Mouse (Mus musculus): ENCODE results near the gene Gcnt3. TPM values are rescaled to one million over a fixed set of nuclear protein-coding genes. Genes with fewer than 3 reads are reported as not detected.

Gene Gcnt3
- polyA plus RNA-seq, 1 experiment from 2014 or later = not detected

- Histone ChIP-seq H3K36me3 (no peaks in the 10 kb centered on the region), H3K27me3 (replicated peaks) (no peaks in the 10 kb centered on the region), H3K9ac (no peak overlapping the region), H3K27ac (no peak overlapping the region), H3K9me3 (no peaks in the 10 kb centered on the region), H3K4me2 (replicated peaks) (no peak overlapping the region), H3K4me3 (no peak overlapping the region), H3K4me1 (no peaks in the 10 kb centered on the region)
- 85% methylated on average over 3 of the region's 3 CpGs for WGBS
- ATAC-seq (ENCODE audit: low FRiP score, low read depth) = no peak
These were observed 29.6 kb upstream of the Gcnt3 start for GRCm38 (mm10) chr9:70067497-70067896.

GRCm38 (mm10) chr9:70062012-70062411 is 24.1 kb upstream of the Gcnt3 start:
- no peak overlapping the region for H3K9ac ChIP-seq
- H3K4me2 ChIP-seq (replicated peaks) = no peak overlapping the region
- no peak overlapping the region for H3K27ac ChIP-seq
- no peaks in the 10 kb centered on the region for H3K36me3 ChIP-seq
- H3K9me3 ChIP-seq = no peaks in the 10 kb centered on the region
- 90% methylated on average over 3 of the region's 3 CpGs for WGBS
- no peak overlapping the region for H3K4me3 ChIP-seq
- H3K27me3 ChIP-seq (replicated peaks) = no peaks in the 10 kb centered on the region
- no peak for ATAC-seq (ENCODE audit: low FRiP score, low read depth)
- no peaks in the 10 kb centered on the region for H3K4me1 ChIP-seq

- Histone ChIP-seq H3K27me3 (replicated peaks) (no peaks in the 10 kb centered on the region), H3K4me3 (no peak overlapping the region), H3K36me3 (no peaks in the 10 kb centered on the region), H3K9me3 (no peaks in the 10 kb centered on the region), H3K4me2 (replicated peaks) (no peak overlapping the region), H3K4me1 (no peaks in the 10 kb centered on the region), H3K27ac (no peak overlapping the region), H3K9ac (no peak overlapping the region)
- 49% methylated on average over 3 of the region's 3 CpGs for WGBS
- no peak for ATAC-seq (ENCODE audit: low FRiP score, low read depth)
These were observed 15.5 kb upstream of the Gcnt3 start for GRCm38 (mm10) chr9:70053411-70053810.

- H3K36me3 ChIP-seq = no peaks in the 10 kb centered on the region
- no peaks in the 10 kb centered on the region for H3K9me3 ChIP-seq
- no peaks in the 10 kb centered on the region for H3K4me1 ChIP-seq
- no peaks in the 10 kb centered on the region for H3K27me3 ChIP-seq (replicated peaks)
- no peak overlapping the region for H3K4me2 ChIP-seq (replicated peaks)
- H3K27ac ChIP-seq = no peak overlapping the region
- no peak for ATAC-seq (ENCODE audit: low FRiP score, low read depth)
- WGBS = 59% methylated on average over 3 of the region's 3 CpGs
- H3K4me3 ChIP-seq = no peak overlapping the region
- no peak overlapping the region for H3K9ac ChIP-seq
These were observed 14.8 kb upstream of the Gcnt3 start for GRCm38 (mm10) chr9:70052730-70053129.

- Histone ChIP-seq H3K9me3 (no peaks in the 10 kb centered on the region), H3K9ac (no peak overlapping the region), H3K4me2 (replicated peaks) (no peak overlapping the region), H3K36me3 (no peaks in the 10 kb centered on the region), H3K27me3 (replicated peaks) (no peaks in the 10 kb centered on the region), H3K27ac (no peak overlapping the region), H3K4me1 (no peaks in the 10 kb centered on the region), H3K4me3 (no peak overlapping the region)
- ATAC-seq (ENCODE audit: low FRiP score, low read depth) = no peak
- 58% methylated on average over 8 of the region's 8 CpGs for WGBS
These were observed 12.0 kb upstream of the Gcnt3 start for GRCm38 (mm10) chr9:70049839-70050238.

- H3K27me3 ChIP-seq (replicated peaks) = no peaks in the 10 kb centered on the region
- WGBS = 40% methylated on average over 3 of the region's 3 CpGs
- ATAC-seq (ENCODE audit: low FRiP score, low read depth) = no peak
- H3K9me3 ChIP-seq = no peaks in the 10 kb centered on the region
- H3K4me3 ChIP-seq = no peak overlapping the region
- H3K36me3 ChIP-seq = no peaks in the 10 kb centered on the region
- H3K4me1 ChIP-seq = no peaks in the 10 kb centered on the region
- H3K4me2 ChIP-seq (replicated peaks) = no peak overlapping the region
- H3K27ac ChIP-seq = no peak overlapping the region
- no peak overlapping the region for H3K9ac ChIP-seq
These were observed 11.5 kb upstream of the Gcnt3 start for GRCm38 (mm10) chr9:70049416-70049783.

GRCm38 (mm10) chr9:70048751-70049415 is 11.0 kb upstream of the Gcnt3 start:
- Histone ChIP-seq H3K36me3 (no peaks in the 10 kb centered on the region), H3K27me3 (replicated peaks) (no peaks in the 10 kb centered on the region), H3K9ac (no peak overlapping the region), H3K27ac (no peak overlapping the region), H3K4me2 (replicated peaks) (no peak overlapping the region), H3K9me3 (no peaks in the 10 kb centered on the region), H3K4me3 (no peak overlapping the region), H3K4me1 (no peaks in the 10 kb centered on the region)
- 72% methylated on average over 6 of the region's 6 CpGs for WGBS
- ATAC-seq (ENCODE audit: low FRiP score, low read depth) = no peak

GRCm38 (mm10) chr9:70048280-70048679 is 10.4 kb upstream of the Gcnt3 start:
- Histone ChIP-seq H3K36me3 (no peaks in the 10 kb centered on the region), H3K4me3 (no peak overlapping the region), H3K9me3 (no peaks in the 10 kb centered on the region), H3K9ac (no peak overlapping the region), H3K4me1 (no peaks in the 10 kb centered on the region), H3K27me3 (replicated peaks) (no peaks in the 10 kb centered on the region), H3K4me2 (replicated peaks) (no peak overlapping the region), H3K27ac (no peak overlapping the region)
- no peak for ATAC-seq (ENCODE audit: low FRiP score, low read depth)
- 44% methylated on average over 5 of the region's 5 CpGs for WGBS

GRCm38 (mm10) chr9:70047839-70048238 is 10.0 kb upstream of the Gcnt3 start:
- Histone ChIP-seq H3K36me3 (no peaks in the 10 kb centered on the region), H3K27me3 (replicated peaks) (no peaks in the 10 kb centered on the region), H3K4me3 (no peak overlapping the region), H3K9ac (no peak overlapping the region), H3K27ac (no peak overlapping the region), H3K4me1 (no peaks in the 10 kb centered on the region), H3K9me3 (no peaks in the 10 kb centered on the region), H3K4me2 (replicated peaks) (no peak overlapping the region)
- ATAC-seq (ENCODE audit: low FRiP score, low read depth) = no peak
- WGBS = 72% methylated on average over 3 of the region's 3 CpGs

GRCm38 (mm10) chr9:70046255-70046654 is 8.4 kb upstream of the Gcnt3 start:
- H3K4me3 ChIP-seq = no peak overlapping the region
- H3K4me1 ChIP-seq = no peaks in the 10 kb centered on the region
- H3K27me3 ChIP-seq (replicated peaks) = no peaks in the 10 kb centered on the region
- no peak for ATAC-seq (ENCODE audit: low FRiP score, low read depth)
- no peaks in the 10 kb centered on the region for H3K36me3 ChIP-seq
- no peak overlapping the region for H3K27ac ChIP-seq
- H3K9ac ChIP-seq = no peak overlapping the region
- 91% methylated on average over 6 of the region's 6 CpGs for WGBS
- no peak overlapping the region for H3K4me2 ChIP-seq (replicated peaks)
- no peaks in the 10 kb centered on the region for H3K9me3 ChIP-seq

GRCm38 (mm10) chr9:70044865-70045264 is 7.0 kb upstream of the Gcnt3 start:
- Histone ChIP-seq H3K9ac (no peak overlapping the region), H3K27ac (no peak overlapping the region), H3K36me3 (no peaks in the 10 kb centered on the region), H3K9me3 (no peaks in the 10 kb centered on the region), H3K27me3 (replicated peaks) (no peaks in the 10 kb centered on the region), H3K4me1 (no peaks in the 10 kb centered on the region), H3K4me3 (no peak overlapping the region), H3K4me2 (replicated peaks) (no peak overlapping the region)
- ATAC-seq (ENCODE audit: low FRiP score, low read depth) = no peak
- WGBS = 86% methylated on average over 2 of the region's 2 CpGs

- Histone ChIP-seq H3K27me3 (replicated peaks) (no peaks in the 10 kb centered on the region), H3K9ac (no peak overlapping the region), H3K27ac (no peak overlapping the region), H3K4me3 (no peak overlapping the region), H3K36me3 (no peaks in the 10 kb centered on the region), H3K4me2 (replicated peaks) (no peak overlapping the region), H3K9me3 (no peaks in the 10 kb centered on the region), H3K4me1 (no peaks in the 10 kb centered on the region)
- no peak for ATAC-seq (ENCODE audit: low FRiP score, low read depth)
- 35% methylated on average over 1 of the region's 1 CpGs for WGBS
These were observed 5.0 kb upstream of the Gcnt3 start for GRCm38 (mm10) chr9:70042935-70043334.

GRCm38 (mm10) chr9:70042137-70042536 is 4.2 kb upstream of the Gcnt3 start:
- Histone ChIP-seq H3K4me2 (replicated peaks) (no peak overlapping the region), H3K4me1 (no peaks in the 10 kb centered on the region), H3K27ac (no peak overlapping the region), H3K9me3 (no peaks in the 10 kb centered on the region), H3K9ac (no peak overlapping the region), H3K4me3 (no peak overlapping the region), H3K36me3 (no peaks in the 10 kb centered on the region), H3K27me3 (replicated peaks) (no peaks in the 10 kb centered on the region)
- no peak for ATAC-seq (ENCODE audit: low FRiP score, low read depth)
- WGBS = 94% methylated on average over 4 of the region's 4 CpGs
